Mouse (Mus musculus) hindbrain, embryonic 11.5 days (tissue): ENCODE data around the gene Itpkb. TPM values are rescaled to one million over a fixed set of nuclear protein-coding genes. Genes with fewer than 3 reads are reported as not detected.

Experiments used
- ATAC-seq: fragments of 200-750 bp; cut with Nextera tagmentation; 2 replicates; pipeline ENCODE4 v1.8.0; 2017; ENCODE audit warnings: mild to moderate bottlenecking, moderate TSS enrichment, moderate library complexity; ENCODE audit not compliant: low FRiP score
- DNase-seq: peaks from one replicate; pipeline ENCODE4 v3.0.0-alpha.2; 2015; ENCODE audit warnings: low spot score
- H3K27ac ChIP-seq: fragments of 300-500 bp; sonication (generic); 2 replicates; pipeline ENCODE4 v1.5.1; 2014; ENCODE audit warnings: mild to moderate bottlenecking, low read depth, low read length
- H3K27me3 ChIP-seq: fragments of 300-500 bp; sonication (generic); 2 replicates; pipeline ENCODE4 v1.6.1; 2014; ENCODE audit warnings: mild to moderate bottlenecking, low read length, moderate library complexity, mixed read lengths; ENCODE audit not compliant: control insufficient read depth, insufficient read depth
- H3K36me3 ChIP-seq: fragments of 300-500 bp; sonication (generic); 2 replicates; pipeline ENCODE4 v1.6.1; 2014; ENCODE audit warnings: mild to moderate bottlenecking, low read length, moderate library complexity, mixed read lengths; ENCODE audit not compliant: control insufficient read depth, insufficient read depth
- H3K4me1 ChIP-seq: fragments of 300-500 bp; sonication (generic); replicated peaks from 2 replicates; pipeline ENCODE4 v1.6.1; 2014; ENCODE audit warnings: low read length, mixed read lengths; ENCODE audit not compliant: control insufficient read depth, insufficient read depth
- H3K4me2 ChIP-seq: fragments of 300-500 bp; sonication (generic); replicated peaks from 2 replicates; pipeline ENCODE4 v1.6.1; 2014; ENCODE audit warnings: mild to moderate bottlenecking, low read depth, low read length
- H3K4me3 ChIP-seq: fragments of 300-500 bp; sonication (generic); 2 replicates; pipeline ENCODE4 v1.5.1; 2014; ENCODE audit warnings: low read depth, low read length
- H3K9ac ChIP-seq: fragments of 300-500 bp; sonication (generic); 2 replicates; pipeline ENCODE4 v1.6.1; 2014; ENCODE audit warnings: low read depth, low read length
- H3K9me3 ChIP-seq: fragments of 300-500 bp; sonication (generic); 2 replicates; pipeline ENCODE4 v1.6.1; 2016; ENCODE audit warnings: low read length; ENCODE audit not compliant: control insufficient read depth
- WGBS: fragments of 180-500 bp; shearing (Covaris S2); extraction: QIAGEN DNeasy Blood & Tissue Kit; methylation state at CpG from one replicate; pipeline ENCODE4 v1.1.7; 2014; 5-methylcytosine and 5-hydroxymethylcytosine counted together
- polyA plus RNA-seq: library from polyadenylated mRNA; unstranded; fragments of >200 nt; fragmentation: Nextera tagmentation; extraction: Ambion mirVana; gene quantifications from 2 replicates; pipeline ENCODE4 v1.2.1, GENCODE M21; 2014

The Itpkb gene
- polyA plus RNA-seq, 1 experiment from 2014 or later = 4.3 TPM

DNA sequence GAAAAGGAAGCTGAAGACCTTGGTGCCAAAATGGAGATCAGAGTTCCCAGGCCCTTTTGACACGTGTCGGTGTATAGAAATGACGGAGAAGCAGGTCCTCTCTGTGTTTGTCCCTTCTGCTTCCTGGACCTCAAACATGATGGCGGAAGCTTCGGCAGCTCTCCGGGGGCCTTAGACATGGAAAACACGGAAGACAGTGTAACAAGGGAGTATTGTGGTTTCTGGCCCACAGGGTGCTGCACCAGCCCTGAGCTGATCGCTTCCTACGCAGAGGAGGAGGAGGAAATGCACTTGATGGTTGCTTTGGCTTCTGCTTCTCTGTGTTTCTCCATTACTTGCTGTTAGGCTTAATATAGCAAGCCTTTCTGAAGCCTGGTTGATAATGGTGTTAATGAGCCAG lies 34.2 kb upstream of the Itpkb start:
- no peak overlapping the region for H3K9ac ChIP-seq
- H3K4me1 ChIP-seq = no peaks in the 10 kb centered on the region
- no peak overlapping the region for H3K4me3 ChIP-seq
- H3K9me3 ChIP-seq = no peaks in the 10 kb centered on the region
- 90% methylated on average over 9 of the region's 9 CpGs for WGBS
- H3K27ac ChIP-seq = no peak overlapping the region
- DNase-seq = no peak
- no peaks in the 10 kb centered on the region for H3K27me3 ChIP-seq
- ATAC-seq = no peak
- no peak overlapping the region for H3K4me2 ChIP-seq
- no peaks in the 10 kb centered on the region for H3K36me3 ChIP-seq

DNA sequence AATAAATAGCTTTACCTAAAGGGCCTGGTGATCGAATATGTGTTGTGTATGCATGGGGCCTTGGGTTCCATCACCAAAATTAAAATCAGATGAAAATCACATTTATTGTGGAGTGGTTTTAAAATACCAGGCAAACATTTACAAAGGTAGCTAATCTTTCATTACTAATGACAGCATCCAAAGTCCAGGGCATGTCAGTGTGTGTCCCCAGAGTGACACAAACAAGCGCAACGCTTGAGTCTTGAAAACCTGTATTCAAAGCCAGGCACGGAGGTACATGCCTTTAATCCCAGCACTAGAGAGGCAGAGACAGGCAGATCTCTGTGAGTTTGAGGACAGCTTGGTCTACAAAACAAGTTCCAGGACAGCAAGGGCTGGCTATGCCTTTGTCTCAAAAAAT lies 30.6 kb upstream of the Itpkb start:
- no peaks in the 10 kb centered on the region for H3K9me3 ChIP-seq
- no peak overlapping the region for H3K9ac ChIP-seq
- no peak overlapping the region for H3K4me2 ChIP-seq
- no peaks in the 10 kb centered on the region for H3K27me3 ChIP-seq
- no peak for ATAC-seq
- H3K36me3 ChIP-seq = no peaks in the 10 kb centered on the region
- 94% methylated on average over 4 of the region's 4 CpGs for WGBS
- no peak for DNase-seq
- no peak overlapping the region for H3K4me3 ChIP-seq
- H3K27ac ChIP-seq = no peak overlapping the region
- H3K4me1 ChIP-seq = peaks cover 3% of the 10 kb centered on the region; the same call in 1 of the 2 replicates

DNA sequence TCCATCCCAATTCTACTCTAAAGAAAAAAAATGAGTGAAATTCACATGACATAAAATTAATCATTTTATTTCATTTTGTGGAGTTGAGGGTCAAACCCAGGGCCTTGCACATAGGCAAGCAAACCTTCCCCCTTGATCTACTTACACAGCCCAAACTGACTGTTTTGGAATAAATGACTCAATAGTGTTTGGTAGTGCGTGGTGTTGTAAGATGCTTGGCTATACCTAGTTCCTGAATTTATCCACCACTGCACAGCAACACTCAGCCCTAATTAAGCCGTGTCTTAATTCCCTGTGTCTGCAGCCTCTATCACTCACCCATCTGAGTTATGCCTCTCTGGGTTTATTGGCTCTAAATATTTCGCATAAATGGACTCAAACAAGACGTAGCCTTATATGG lies 30.0 kb upstream of the Itpkb start:
- Histone ChIP-seq H3K27me3 (no peaks in the 10 kb centered on the region), H3K4me1 (peaks cover 3% of the 10 kb centered on the region; the same call in 1 of the 2 replicates), H3K4me2 (no peak overlapping the region), H3K9me3 (no peaks in the 10 kb centered on the region), H3K27ac (no peak overlapping the region), H3K36me3 (no peaks in the 10 kb centered on the region), H3K9ac (no peak overlapping the region), H3K4me3 (no peak overlapping the region)
- DNase-seq (no peak), ATAC-seq (no peak)
- WGBS = 94% methylated on average over 4 of the region's 4 CpGs

DNA sequence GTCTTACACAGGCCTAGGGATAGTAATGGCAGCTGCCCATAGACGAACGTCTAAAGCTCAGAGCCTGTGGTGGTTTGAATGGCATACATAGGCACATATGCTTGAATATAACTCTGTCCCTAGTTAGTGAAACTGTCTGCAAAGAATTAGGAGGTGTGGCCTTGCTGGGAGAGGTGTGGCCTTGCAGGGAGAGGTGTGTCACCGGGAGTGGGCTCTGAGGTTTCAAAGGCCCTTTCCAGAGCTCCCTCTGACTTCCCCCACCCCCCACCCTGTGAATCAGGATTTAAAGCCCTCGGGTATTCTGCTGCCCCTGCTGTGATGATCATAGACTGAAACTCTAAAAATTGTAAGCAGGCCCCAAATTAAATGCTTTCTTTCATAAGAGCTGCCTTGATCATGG lies 29.3 kb upstream of the Itpkb start:
- Histone ChIP-seq H3K4me1 (peaks cover 3% of the 10 kb centered on the region; the same call in 1 of the 2 replicates), H3K9me3 (no peaks in the 10 kb centered on the region), H3K27me3 (no peaks in the 10 kb centered on the region), H3K27ac (no peak overlapping the region), H3K4me3 (no peak overlapping the region), H3K9ac (no peak overlapping the region), H3K4me2 (no peak overlapping the region), H3K36me3 (no peaks in the 10 kb centered on the region)
- 51% methylated on average over 4 of the region's 4 CpGs for WGBS
- no peak for DNase-seq
- ATAC-seq = no peak

DNA sequence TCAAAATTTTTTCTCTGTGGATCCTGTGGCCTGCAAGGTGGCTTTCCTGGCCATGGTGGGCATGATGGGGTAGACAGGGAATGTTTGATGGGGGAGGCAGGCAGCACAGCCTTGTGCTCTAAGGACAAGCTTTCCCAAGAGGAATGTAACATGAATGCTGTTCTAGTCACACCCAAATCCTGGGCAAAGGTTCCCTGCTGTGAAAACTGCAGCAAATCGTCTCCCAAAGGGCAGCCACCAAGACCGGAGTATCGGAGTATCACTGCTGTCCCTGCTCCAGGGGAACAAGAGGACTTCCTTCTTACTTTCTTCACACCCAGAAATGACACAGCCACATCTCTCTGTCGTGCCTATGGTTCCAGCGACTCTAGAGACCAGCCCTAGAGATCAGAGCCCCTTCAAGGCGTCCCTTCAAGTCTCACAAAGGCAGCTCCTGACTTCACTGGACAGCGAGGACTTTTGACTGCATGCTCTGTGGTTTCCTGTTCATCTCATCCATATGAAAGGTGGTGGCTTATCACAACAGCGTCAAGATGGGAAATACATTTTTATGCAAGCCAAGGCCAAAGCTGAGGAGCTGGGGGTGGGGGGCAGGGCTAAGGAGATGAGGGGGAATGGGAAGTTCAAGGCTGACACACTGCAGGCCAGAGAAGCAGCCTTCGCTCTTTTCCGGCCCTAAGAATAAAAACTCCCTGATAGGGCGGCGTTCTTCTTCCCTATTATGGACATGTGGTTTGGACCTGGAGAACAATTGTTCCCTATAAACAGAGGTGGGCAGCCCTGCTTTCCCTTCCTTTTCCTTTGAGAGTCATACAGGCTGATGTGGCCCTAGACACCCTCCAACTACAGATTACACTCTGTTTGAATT lies 27.8 kb upstream of the Itpkb start:
- H3K4me3 ChIP-seq = no peak overlapping the region
- no peaks in the 10 kb centered on the region for H3K27me3 ChIP-seq
- no peak for DNase-seq
- peaks cover 3% of the 10 kb centered on the region; the same call in 1 of the 2 replicates for H3K4me1 ChIP-seq
- 56% methylated on average over 12 of the region's 12 CpGs for WGBS
- no peak for ATAC-seq
- H3K36me3 ChIP-seq = no peaks in the 10 kb centered on the region
- no peak overlapping the region for H3K27ac ChIP-seq
- no peak overlapping the region for H3K4me2 ChIP-seq
- no peak overlapping the region for H3K9ac ChIP-seq
- H3K9me3 ChIP-seq = no peaks in the 10 kb centered on the region

DNA sequence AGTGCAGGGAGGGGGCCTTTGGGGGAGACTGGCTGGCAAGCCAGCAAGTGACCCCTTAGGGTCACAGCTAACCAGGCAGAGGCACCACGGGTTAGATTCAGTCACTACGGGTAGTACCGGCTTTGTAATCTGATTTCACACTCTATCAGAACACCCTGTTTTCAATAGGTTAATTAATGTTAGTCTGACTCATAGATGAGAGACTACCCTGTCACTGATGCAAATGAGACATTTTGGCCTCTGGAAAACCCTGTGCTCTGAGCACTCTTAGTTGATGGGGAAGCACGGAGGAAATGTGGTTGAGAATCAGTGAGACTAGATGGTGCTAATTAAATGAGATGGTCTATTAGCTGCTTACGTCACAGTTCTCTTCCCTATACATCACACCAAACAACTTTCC lies 26.7 kb upstream of the Itpkb start:
- Histone ChIP-seq H3K27me3 (no peaks in the 10 kb centered on the region), H3K4me3 (no peak overlapping the region), H3K36me3 (no peaks in the 10 kb centered on the region), H3K27ac (no peak overlapping the region), H3K9me3 (no peaks in the 10 kb centered on the region), H3K4me2 (no peak overlapping the region), H3K9ac (peak overlapping the region; percentile 19; the same call in 1 of the 2 replicates), H3K4me1 (peaks cover 3% of the 10 kb centered on the region; the same call in 1 of the 2 replicates)
- WGBS = 44% methylated on average over 5 of the region's 5 CpGs
- ATAC-seq (peak; percentile 47; the same call in 1 of the 2 replicates), DNase-seq (no peak)

DNA sequence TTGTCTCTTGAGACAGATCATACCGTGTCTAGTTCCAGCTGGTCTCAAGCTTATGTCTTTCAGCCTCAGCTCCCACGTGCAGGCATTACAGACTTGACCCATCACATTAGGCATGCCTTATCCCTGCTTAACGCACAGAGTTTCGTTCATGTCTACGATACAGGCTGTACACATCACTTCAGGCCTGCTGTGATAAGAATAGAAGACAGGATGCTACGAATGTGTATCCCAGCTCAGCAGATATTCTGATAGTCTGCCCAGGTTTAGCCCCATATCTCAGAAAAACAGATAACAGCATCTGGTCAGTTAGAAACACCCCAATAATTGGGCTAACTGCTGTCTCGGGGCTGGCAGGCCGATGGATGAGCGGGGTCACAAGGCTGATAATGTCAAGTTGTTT lies 23.4 kb upstream of the Itpkb start:
- 89% methylated on average over 9 of the region's 9 CpGs for WGBS
- Histone ChIP-seq H3K9me3 (no peaks in the 10 kb centered on the region), H3K4me2 (no peak overlapping the region), H3K4me3 (no peak overlapping the region), H3K27ac (no peak overlapping the region), H3K36me3 (no peaks in the 10 kb centered on the region), H3K27me3 (no peaks in the 10 kb centered on the region), H3K9ac (no peak overlapping the region), H3K4me1 (peaks cover 3% of the 10 kb centered on the region; the same call in 1 of the 2 replicates)
- ATAC-seq = no peak
- no peak for DNase-seq

DNA sequence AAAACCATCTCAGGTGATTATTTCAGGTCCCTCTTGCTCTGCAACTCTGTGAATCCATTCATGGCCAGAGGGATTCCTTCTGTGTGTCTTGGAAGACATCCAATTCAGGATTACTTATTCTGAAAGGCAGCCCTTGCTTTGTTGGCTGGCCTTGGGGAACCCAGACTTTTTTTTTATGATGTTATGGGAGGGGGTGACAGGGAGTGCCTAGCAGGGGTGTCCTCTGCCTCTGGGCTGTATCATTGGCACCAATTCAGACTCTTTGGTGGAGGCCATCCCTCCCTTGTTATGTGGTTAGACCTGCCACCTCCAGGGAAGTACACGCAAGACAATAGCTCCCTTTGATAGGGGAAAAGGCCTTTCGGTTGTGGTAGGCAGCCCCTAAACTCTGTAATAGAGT lies 22.6 kb upstream of the Itpkb start:
- H3K27me3 ChIP-seq = no peaks in the 10 kb centered on the region
- no peak overlapping the region for H3K4me2 ChIP-seq
- ATAC-seq (no peak), DNase-seq (no peak)
- H3K36me3 ChIP-seq = no peaks in the 10 kb centered on the region
- no peak overlapping the region for H3K27ac ChIP-seq
- H3K9me3 ChIP-seq = no peaks in the 10 kb centered on the region
- no peak overlapping the region for H3K4me3 ChIP-seq
- H3K9ac ChIP-seq = no peak overlapping the region
- 71% methylated on average over 2 of the region's 2 CpGs for WGBS
- peaks cover 5% of the 10 kb centered on the region; the same call in 1 of the 2 replicates for H3K4me1 ChIP-seq

DNA sequence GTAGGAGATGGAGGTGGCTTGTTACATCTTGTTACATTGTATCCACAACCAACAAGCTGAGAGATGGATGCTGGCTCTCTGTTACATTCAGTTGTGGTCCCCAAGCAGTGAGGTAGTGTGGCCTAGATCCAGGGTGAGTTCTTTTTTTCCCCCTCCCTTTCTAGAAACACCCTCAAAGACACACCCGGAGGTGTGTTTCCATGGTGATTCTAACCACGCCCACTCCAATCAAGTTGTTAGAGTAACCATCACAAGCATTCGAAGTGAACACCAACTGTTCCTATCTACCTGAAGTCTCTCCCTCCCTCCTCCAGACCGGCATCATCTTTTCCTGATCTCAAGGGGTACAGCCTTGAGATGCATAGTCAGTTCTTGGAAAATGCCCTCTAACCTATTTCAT lies 21.4 kb upstream of the Itpkb start:
- Histone ChIP-seq H3K4me1 (0 out of 2 replicates have a peak, but pooled peaks cover 2% of the 10 kb centered on the region), H3K27ac (no peak overlapping the region), H3K4me2 (no peak overlapping the region), H3K4me3 (no peak overlapping the region), H3K36me3 (no peaks in the 10 kb centered on the region), H3K27me3 (no peaks in the 10 kb centered on the region), H3K9ac (no peak overlapping the region), H3K9me3 (no peaks in the 10 kb centered on the region)
- 83% methylated on average over 4 of the region's 4 CpGs for WGBS
- DNase-seq = no peak
- ATAC-seq = no peak
